Mouse (Mus musculus) small intestine, adult 2 months (tissue): ENCODE measurements around the gene Atp8b3.

Experiments used
- CTCF ChIP-seq: fragments of 200-500 bp; IDR thresholded peaks from 2 replicates; pipeline ENCODE4 v1.5.1; 2012; ENCODE audit warnings: low read depth, mild to moderate bottlenecking, control low read depth, inconsistent platforms, low read length, moderate library complexity, mixed read lengths; ENCODE audit not compliant: insufficient replicate concordance, insufficient read length; ENCODE audit errors: extremely low read depth
- POLR2A ChIP-seq: fragments of 200-500 bp; IDR thresholded peaks from 2 replicates; pipeline ENCODE4 v1.6.1; 2012; ENCODE audit warnings: low read depth, mild to moderate bottlenecking, control low read depth, inconsistent platforms, low read length, moderate library complexity

- TF ChIP-seq POLR2A, result no peak
- no peak for TF ChIP-seq CTCF
These were observed 33.6 kb upstream of the Atp8b3 start for GRCm38 (mm10) chr10:80572477-80572876.
